In genomic region chr15:13419616-13420015, GRCm38 (mm10) we compare ENCODE assay signal across 20 mouse cellular contexts.
DNase-seq lines count a peak whose midpoint lies in the region; ATAC-seq and TF ChIP-seq lines count a peak whose summit lies in the region.
"Had no signal": no experiment of that assay in that cellular context is flagged by ENCODE, and none has a peak within 500 bp of the region (broad histone marks: within the 10 kb centered on the region; RNA-seq: fewer than 3 reads in every experiment).

No protein-coding gene starts in this region.

- H3K4me3 ChIP-seq in forebrain, embryonic 14.5 days (ENCODE audit: low read depth, low read length): no peak overlapping the region
- no peak overlapping the region for H3K4me3 ChIP-seq in forebrain, embryonic 16.5 days (replicated peaks; ENCODE audit: low read length)
- no peak overlapping the region for H3K4me3 ChIP-seq in liver, embryonic 11.5 days (ENCODE audit: low read depth, low read length)
- H3K4me3 ChIP-seq: embryonic facial prominence, embryonic 12.5 days; heart, embryonic 15.5 days; hindbrain, embryonic 12.5 days; liver, embryonic 12.5 days; midbrain, embryonic 10.5 days; myocyte had no signal

- H3K27ac ChIP-seq in forebrain, embryonic 14.5 days (ENCODE audit: low read depth, low read length): no peak overlapping the region
- no peak overlapping the region for H3K27ac ChIP-seq in forebrain, embryonic 16.5 days (ENCODE audit: low read length)
- H3K27ac ChIP-seq in liver, embryonic 11.5 days (ENCODE audit: low read depth, low read length): no peak overlapping the region
- H3K27ac ChIP-seq: embryonic facial prominence, embryonic 12.5 days; heart, embryonic 15.5 days; hindbrain, embryonic 12.5 days; liver, embryonic 12.5 days; midbrain, embryonic 10.5 days had no signal

- no peaks in the 10 kb centered on the region for H3K36me3 ChIP-seq in forebrain, embryonic 14.5 days (ENCODE audit: control insufficient read depth, insufficient read depth, low read length)
- no peaks in the 10 kb centered on the region for H3K36me3 ChIP-seq in forebrain, embryonic 16.5 days (ENCODE audit: control insufficient read depth, insufficient read depth)
- H3K36me3 ChIP-seq in liver, embryonic 11.5 days (ENCODE audit: control insufficient read depth, insufficient read depth, low read length): no peaks in the 10 kb centered on the region
- H3K36me3 ChIP-seq: embryonic facial prominence, embryonic 12.5 days; heart, embryonic 15.5 days; hindbrain, embryonic 12.5 days; liver, embryonic 12.5 days; midbrain, embryonic 10.5 days had no signal

- peak; percentile 40; the same call in 1 of the 2 replicates for ATAC-seq in forebrain, embryonic 14.5 days
- ATAC-seq in forebrain, embryonic 16.5 days: no peak
- ATAC-seq in liver, embryonic 11.5 days (replicated peaks; ENCODE audit: low FRiP score): no peak
- ATAC-seq: liver, embryonic 12.5 days had no signal

- H3K9me3 ChIP-seq in forebrain, embryonic 14.5 days (replicated peaks; ENCODE audit: control insufficient read depth, low read length): no peaks in the 10 kb centered on the region
- H3K9me3 ChIP-seq in forebrain, embryonic 16.5 days (ENCODE audit: control insufficient read depth, low read length): no peaks in the 10 kb centered on the region
- no peaks in the 10 kb centered on the region for H3K9me3 ChIP-seq in liver, embryonic 11.5 days (ENCODE audit: control insufficient read depth, low read length)
- H3K9me3 ChIP-seq: embryonic facial prominence, embryonic 12.5 days; heart, embryonic 15.5 days; hindbrain, embryonic 12.5 days; liver, embryonic 12.5 days; midbrain, embryonic 10.5 days had no signal

- WGBS in forebrain, embryonic 14.5 days: 47% methylated on average over 3 of the region's 3 CpGs
- 38% methylated on average over 3 of the region's 3 CpGs for WGBS in forebrain, embryonic 16.5 days
- 35% methylated on average over 3 of the region's 3 CpGs for WGBS in liver, embryonic 11.5 days

- no peak for DNase-seq in forebrain, embryonic 14.5 days (ENCODE audit: low spot score)
- peak; percentile 2 to 9 for DNase-seq in kidney, postnatal 4 days
- DNase-seq in kidney, adult 11 months: no peak
- peak; percentile 32 for DNase-seq in brain, embryonic 14.5 days (ENCODE audit: low read depth)
- peak; percentile 23 for DNase-seq in forelimb bud, embryonic 11.5 days (ENCODE audit: low read depth, low spot score)
- DNase-seq in liver, embryonic 11.5 days (ENCODE audit: low spot score): no peak
- DNase-seq in layer of hippocampus, adult 9-11 months: no peak
- DNase-seq: cerebellum, postnatal 10 days; gastrocnemius, postnatal 10 days; heart, adult 18-20 months; lung, postnatal 36 days; spleen, adult 18-20 months; thymus, postnatal 25 days had no signal

- no peak overlapping the region for H3K9ac ChIP-seq in forebrain, embryonic 14.5 days (ENCODE audit: low read length)
- no peak overlapping the region for H3K9ac ChIP-seq in forebrain, embryonic 16.5 days (replicated peaks; ENCODE audit: low read depth, low read length)
- no peak overlapping the region for H3K9ac ChIP-seq in liver, embryonic 11.5 days (ENCODE audit: low read depth, low read length)
- H3K9ac ChIP-seq: embryonic facial prominence, embryonic 12.5 days; heart, embryonic 15.5 days; hindbrain, embryonic 12.5 days; liver, embryonic 12.5 days had no signal

- TF ChIP-seq POLR2A in brain, embryonic 14.5 days (IDR thresholded peaks at IDR 0.05; ENCODE audit: borderline replicate concordance, extremely low read depth, insufficient read depth, insufficient read length, poor library complexity, severe bottlenecking): no peak

- no peak overlapping the region for H3K4me2 ChIP-seq in forebrain, embryonic 14.5 days (ENCODE audit: low read length)
- H3K4me2 ChIP-seq in forebrain, embryonic 16.5 days (ENCODE audit: low read length): no peak overlapping the region
- no peak overlapping the region for H3K4me2 ChIP-seq in liver, embryonic 11.5 days
- H3K4me2 ChIP-seq: embryonic facial prominence, embryonic 12.5 days; heart, embryonic 15.5 days; hindbrain, embryonic 12.5 days; liver, embryonic 12.5 days had no signal

- H3K4me1 ChIP-seq in forebrain, embryonic 14.5 days (ENCODE audit: control insufficient read depth, insufficient read depth, low read length): no peaks in the 10 kb centered on the region
- H3K4me1 ChIP-seq in forebrain, embryonic 16.5 days (replicated peaks; ENCODE audit: control insufficient read depth, insufficient read depth, low read length): no peaks in the 10 kb centered on the region
- H3K4me1 ChIP-seq in liver, embryonic 11.5 days (replicated peaks; ENCODE audit: control insufficient read depth, insufficient read depth, low read length): no peaks in the 10 kb centered on the region
- H3K4me1 ChIP-seq: heart, embryonic 15.5 days; hindbrain, embryonic 12.5 days; liver, embryonic 12.5 days had no signal

- TF ChIP-seq CTCF in brain, embryonic 14.5 days (IDR thresholded peaks at IDR 0.05; ENCODE audit: borderline replicate concordance, extremely low read depth, insufficient read depth, insufficient read length): no peak

- H3K27me3 ChIP-seq in forebrain, embryonic 14.5 days (replicated peaks; ENCODE audit: control insufficient read depth, insufficient read depth, low read length): no peaks in the 10 kb centered on the region
- no peaks in the 10 kb centered on the region for H3K27me3 ChIP-seq in forebrain, embryonic 16.5 days (replicated peaks; ENCODE audit: control insufficient read depth, insufficient read depth, low read length)
- no peaks in the 10 kb centered on the region for H3K27me3 ChIP-seq in liver, embryonic 11.5 days (replicated peaks; ENCODE audit: control insufficient read depth, insufficient read depth, low read length)
- H3K27me3 ChIP-seq: embryonic facial prominence, embryonic 12.5 days; heart, embryonic 15.5 days; hindbrain, embryonic 12.5 days; liver, embryonic 12.5 days had no signal

Comparison
In these comparisons a context has a peak if more than half of its experiments do, and no peak if none do; other contexts are left out.
1. DNase-seq: peak in kidney, postnatal 4 days (2 of 2), brain, embryonic 14.5 days (single experiment) and forelimb bud, embryonic 11.5 days (single experiment); none in forebrain, embryonic 14.5 days (single experiment), kidney, adult 11 months (single experiment), liver, embryonic 11.5 days (single experiment) and layer of hippocampus, adult 9-11 months (single experiment).